Mouse (Mus musculus): ENCODE results near the gene Ahcy.
"Not testable (repeated sequence)": the region's sequence is repeated elsewhere in the genome, so short reads cannot be mapped to it uniquely, and the experiment has no call there.

The Ahcy gene

DNA sequence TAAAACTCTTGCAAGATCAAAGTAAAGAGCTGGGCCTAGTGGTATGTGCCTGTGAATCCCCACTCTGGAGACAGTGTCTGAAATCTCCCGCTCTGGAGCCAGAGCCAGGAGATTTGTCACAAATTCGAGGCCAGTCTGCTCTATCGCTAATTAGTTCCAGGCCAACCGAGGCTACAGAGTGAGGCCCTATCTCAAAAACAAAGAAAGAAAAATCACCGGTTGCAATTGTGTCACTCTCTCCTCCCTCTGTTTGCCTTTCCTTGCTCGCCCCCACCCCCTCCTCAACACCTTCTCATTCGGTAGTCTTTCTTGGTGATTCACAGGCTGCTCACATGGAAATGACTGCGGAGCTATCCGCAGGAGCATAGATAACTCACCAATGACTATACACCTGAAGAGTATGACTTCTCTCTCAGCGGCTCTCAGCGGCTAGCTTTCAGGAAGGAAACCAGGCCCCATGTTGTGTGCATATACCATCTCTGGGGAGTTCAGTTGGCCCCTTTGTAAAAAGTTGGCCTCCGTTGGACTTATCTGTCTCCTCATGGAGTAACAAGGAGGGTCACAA is 551 bp upstream of the Ahcy start:
- no peak for DNase-seq (ENCODE audit: low spot score in 2 of 2)

GRCm38 (mm10) chr2:155073347-155073746 is 950 bp downstream of the Ahcy start:
- no peak for DNase-seq (ENCODE audit: low spot score in 2 of 2)

DNA sequence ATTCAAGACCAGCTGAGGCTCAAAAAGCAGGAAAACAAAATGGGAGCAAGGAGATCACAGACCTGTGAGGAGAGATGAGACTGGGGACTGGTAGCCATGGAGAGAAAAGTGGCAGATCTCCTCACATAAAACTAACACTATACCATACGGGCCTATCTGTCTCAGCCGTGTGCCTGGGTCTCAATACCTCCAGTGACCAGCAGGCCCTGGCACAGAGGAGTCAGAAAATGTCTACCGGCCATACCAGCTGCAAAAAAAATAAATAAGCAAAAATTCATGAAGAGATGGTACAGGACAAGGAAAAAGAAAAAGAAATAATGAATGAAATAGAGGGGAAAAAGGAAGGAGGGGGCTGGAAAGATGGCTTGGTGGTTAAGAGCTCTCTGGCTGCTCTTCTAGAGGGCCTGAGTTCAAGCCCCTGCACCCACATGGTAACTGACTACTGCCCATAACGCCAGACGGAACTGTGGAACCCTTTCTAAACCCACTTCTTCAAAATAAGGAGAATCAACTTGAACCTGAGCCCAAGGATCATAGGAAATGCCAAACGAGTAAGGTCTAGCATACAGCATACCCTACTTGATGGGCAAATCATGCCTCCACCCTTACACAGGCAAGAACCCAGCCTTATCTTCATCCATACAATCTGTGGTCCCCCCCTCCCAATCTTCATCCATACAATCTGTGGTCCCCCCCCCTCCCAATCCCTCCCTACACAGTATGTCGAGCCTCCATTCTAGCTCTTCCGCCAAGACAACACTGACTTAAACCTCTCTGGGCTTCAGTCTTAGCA is 1.7 kb downstream of the Ahcy start:
- DNase-seq (ENCODE audit: low spot score in 2 of 2): no peak

GRCm38 (mm10) chr2:155071027-155071426 is 3.3 kb downstream of the Ahcy start:
- no peak for DNase-seq (ENCODE audit: low spot score in 2 of 2)

DNA sequence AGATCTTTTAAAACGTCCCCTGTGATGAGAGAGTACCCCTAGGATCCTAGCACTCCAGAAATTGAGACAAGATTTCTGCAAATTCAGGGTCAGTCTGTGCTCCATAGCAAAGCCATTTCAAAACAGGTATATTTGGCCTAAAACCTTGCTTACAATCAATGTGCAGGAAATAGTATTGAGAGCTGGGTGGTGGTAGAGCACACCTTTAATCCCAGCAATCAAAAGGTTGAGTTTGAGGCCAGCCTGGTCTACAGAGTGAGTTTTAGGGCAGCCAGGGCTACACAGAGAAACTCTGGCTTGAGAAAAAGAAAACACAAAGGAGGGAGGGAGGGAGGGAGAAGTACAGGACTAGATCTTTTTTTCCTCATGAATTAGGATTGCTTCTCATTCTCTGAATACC is 16.9 kb downstream of the Ahcy start:
- no peak for DNase-seq (ENCODE audit: low spot score in 2 of 2)

DNA sequence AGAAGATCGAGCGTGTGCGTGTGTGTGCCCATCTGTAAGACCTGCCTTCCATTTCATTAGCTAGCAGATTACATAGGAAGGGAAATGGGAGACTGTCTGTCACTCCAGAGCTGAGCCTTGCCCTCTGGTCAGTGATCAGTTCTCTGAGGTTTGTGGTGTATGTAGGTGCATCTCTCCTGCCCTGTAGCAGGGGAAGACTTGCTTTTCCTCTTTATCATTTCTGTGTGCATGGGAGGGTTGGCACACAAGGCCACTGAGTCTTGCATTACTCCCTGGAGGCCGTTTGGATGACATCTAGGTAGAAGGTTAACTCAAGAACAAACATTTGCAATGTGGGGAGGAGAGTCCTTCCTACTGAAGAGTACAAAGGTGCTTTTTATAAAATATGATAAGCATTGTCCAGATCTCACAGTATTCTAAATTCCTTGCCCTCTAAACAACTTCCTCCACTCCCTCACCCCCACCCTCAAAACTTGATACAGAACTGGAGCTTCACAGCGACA is 18.2 kb downstream of the Ahcy start:
- DNase-seq (ENCODE audit: low spot score in 2 of 2): no peak

GRCm38 (mm10) chr2:155054672-155055071 is 19.6 kb downstream of the Ahcy start:
- DNase-seq (ENCODE audit: low spot score in 2 of 2): no peak

- not testable (repeated sequence) for DNase-seq (ENCODE audit: low spot score in 2 of 2)
Observed at GRCm38 (mm10) chr2:155053512-155053911, 20.8 kb downstream of the Ahcy start.

GRCm38 (mm10) chr2:155052681-155053080 is 21.6 kb downstream of the Ahcy start:
- DNase-seq (ENCODE audit: low spot score in 2 of 2): no peak

DNA sequence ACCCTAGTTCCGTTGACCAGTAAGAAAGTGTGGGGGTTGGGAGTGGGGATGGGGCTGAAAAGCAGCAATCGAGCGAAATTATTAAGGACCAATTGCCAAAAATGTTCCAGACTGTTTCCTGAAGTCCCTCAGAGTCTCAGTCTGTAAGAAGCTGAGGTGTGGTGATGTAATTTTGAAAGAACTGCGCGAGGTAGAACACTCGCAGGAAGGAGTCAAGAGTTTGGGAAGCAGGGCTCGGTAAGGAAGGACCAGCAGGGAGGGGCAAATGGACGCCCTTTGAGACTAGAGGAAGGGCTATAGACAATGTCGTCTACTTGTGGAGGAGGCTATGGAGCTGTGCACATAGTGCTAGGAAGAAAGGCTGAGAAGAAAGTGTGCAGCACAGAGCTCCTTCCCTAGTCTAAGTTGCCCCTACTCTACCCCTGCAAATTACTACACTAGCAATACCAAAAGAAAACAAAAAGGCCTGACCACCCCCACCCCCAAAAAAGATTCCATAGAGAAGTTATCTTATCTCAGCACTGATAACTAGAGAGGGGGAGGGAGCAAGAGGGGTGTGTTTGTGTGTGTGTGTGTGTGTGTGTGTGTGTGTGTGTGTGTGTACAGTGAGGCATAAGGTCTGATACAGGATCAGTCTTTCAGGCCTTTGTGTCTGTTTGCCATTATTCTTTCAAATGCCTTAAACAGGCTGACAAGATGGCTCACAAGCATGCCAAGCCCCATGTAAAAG is 22.5 kb downstream of the Ahcy start:
- DNase-seq (ENCODE audit: low spot score in 2 of 2): no peak

GRCm38 (mm10) chr2:155050504-155051236 is 23.6 kb downstream of the Ahcy start:
- peak; percentile 91 to 94 for DNase-seq (ENCODE audit: low spot score in 2 of 2)

DNA sequence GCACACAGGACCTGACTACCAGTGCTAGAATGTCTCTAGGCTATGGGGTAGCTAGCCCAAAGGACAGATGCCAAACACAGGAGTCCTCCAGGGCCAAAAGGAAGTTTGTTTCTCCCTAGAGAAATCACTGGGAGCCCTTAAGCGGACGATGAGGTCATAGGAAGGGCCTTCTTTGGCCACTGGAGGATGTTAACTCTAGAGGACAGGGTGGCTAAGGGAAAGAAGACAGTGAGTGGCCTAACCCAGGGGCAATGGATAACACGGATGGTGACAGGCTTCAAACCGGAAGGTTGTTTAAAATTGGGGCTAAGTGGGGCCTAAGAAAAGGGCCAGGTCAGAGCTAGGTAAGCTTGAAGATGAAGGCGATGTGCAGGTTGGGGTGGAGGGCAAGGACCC is 24.2 kb downstream of the Ahcy start:
- DNase-seq (ENCODE audit: low spot score in 2 of 2): no peak

- DNase-seq (ENCODE audit: low spot score in 2 of 2): no peak
Observed at GRCm38 (mm10) chr2:155047452-155048178, 26.7 kb downstream of the Ahcy start.

GRCm38 (mm10) chr2:155046803-155047202 is 27.5 kb downstream of the Ahcy start:
- no peak for DNase-seq (ENCODE audit: low spot score in 2 of 2)

GRCm38 (mm10) chr2:155045075-155045474 is 29.2 kb downstream of the Ahcy start:
- DNase-seq (ENCODE audit: low spot score in 2 of 2): no peak

GRCm38 (mm10) chr2:155044542-155044941 is 29.8 kb downstream of the Ahcy start:
- DNase-seq (ENCODE audit: low spot score in 2 of 2): no peak

DNA sequence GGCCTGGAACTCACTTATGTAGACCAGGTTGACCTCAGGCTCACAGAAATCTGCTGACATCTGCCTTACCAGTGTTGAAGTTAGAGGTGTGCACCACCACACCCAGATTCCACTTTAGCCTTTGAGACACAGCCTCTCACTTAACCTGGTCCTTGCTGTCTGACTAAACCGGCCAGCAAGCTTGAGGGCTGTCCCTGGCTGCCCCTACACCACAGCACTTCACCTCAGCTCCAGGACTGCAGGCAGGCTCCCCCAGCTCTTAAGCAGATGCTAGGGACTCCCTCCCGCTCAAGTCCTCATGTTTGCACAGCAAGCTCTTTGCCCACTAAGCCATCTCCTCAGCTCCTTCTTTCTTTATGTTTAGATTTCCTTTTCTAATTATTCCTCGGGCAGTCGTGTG is 34.3 kb downstream of the Ahcy start:
- DNase-seq (ENCODE audit: low spot score in 2 of 2): no peak

- DNase-seq (ENCODE audit: low spot score in 2 of 2): no peak
Observed at GRCm38 (mm10) chr2:155032938-155033710, 41.2 kb downstream of the Ahcy start.

- no peak for DNase-seq (ENCODE audit: low spot score in 2 of 2)
Observed at GRCm38 (mm10) chr2:155030831-155031230, 43.5 kb downstream of the Ahcy start.

GRCm38 (mm10) chr2:155020247-155020826 is 54.0 kb downstream of the Ahcy start:
- DNase-seq (ENCODE audit: low spot score in 2 of 2): not testable (repeated sequence)

Measured in natural killer cell, adult 2 months (primary cell).